Mouse (Mus musculus): ENCODE measurements around the gene Cercam. TPM values are rescaled to one million over a fixed set of nuclear protein-coding genes. Genes with fewer than 3 reads are reported as not detected.
"Not testable (repeated sequence)": the region's sequence is repeated elsewhere in the genome, so short reads cannot be mapped to it uniquely, and the experiment has no call there.

The Cercam gene
- polyA plus RNA-seq, 1 experiment from 2014 or later, result 35.6 TPM

DNA sequence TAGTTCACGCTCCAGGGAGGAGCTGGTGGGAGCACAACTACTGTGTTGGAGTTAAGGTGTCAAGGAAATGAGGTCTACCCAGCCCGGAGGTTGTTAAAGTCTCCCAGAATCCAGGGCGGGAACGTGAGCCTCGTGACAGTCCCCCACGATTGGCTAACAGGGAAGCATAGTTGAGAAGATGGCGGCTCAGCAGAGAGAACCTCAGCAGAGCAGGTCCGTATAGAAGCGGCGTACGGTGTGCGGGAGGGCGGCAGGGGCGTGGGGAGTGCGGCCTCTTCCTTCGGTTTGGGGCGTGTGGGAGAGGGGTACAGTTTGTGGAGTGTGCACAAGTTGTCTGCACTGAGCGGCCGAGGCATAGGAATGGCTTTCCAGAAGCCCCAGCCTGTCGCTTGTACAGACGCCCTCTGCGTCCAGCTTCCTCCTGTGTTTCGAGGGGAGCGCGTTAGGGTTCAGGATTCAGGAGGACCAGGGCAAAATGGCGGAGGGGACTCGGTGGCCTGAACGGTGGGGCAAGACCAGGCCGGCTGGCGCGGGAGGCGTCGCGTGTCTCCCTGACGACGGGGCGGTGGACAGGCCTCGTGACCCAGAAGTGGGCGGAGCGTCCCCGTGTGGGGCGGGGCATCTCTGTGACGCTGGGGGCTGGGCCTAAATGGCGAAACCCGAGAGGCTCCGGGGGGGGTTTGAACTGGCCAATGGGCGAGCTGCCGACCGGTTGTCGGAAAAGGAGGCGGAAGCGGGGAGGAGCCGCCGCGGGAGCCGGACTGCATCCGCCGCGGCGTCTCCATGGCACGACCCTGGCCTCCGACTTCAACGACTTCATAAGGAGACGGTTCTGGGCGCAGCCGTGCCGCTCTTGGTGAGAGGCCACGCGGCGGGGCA, 20.3 kb downstream of the Cercam start, which contains the start of gene Odf2:
Odf2 (plus strand) TSS at position 156 of the 879 bp plus-strand sequence.
- Histone ChIP-seq H3K27ac (ENCODE audit: low read length) (peak within 1 kb of the TSS; percentile 89), H3K4me1 (ENCODE audit: control insufficient read depth, low read depth, low read length) (peaks cover 19% of the 10 kb centered on the region), H3K9me3 (replicated peaks; ENCODE audit: control insufficient read depth, low read length) (no peaks in the 10 kb centered on the region), H3K9ac (ENCODE audit: low read depth, low read length) (peak within 1 kb of the TSS; percentile 92), H3K36me3 (ENCODE audit: control insufficient read depth, insufficient read depth) (peaks cover 24% of the 10 kb centered on the region), H3K4me2 (ENCODE audit: low read depth, low read length) (peak within 1 kb of the TSS; percentile 98), H3K27me3 (ENCODE audit: control insufficient read depth, insufficient read depth, low read depth, low read length) (peaks cover 2% of the 10 kb centered on the region; the same call in 1 of the 2 replicates), H3K4me3 (ENCODE audit: low read depth, low read length) (peak within 1 kb of the TSS; percentile 88)
- peak; percentile 79 for ATAC-seq (ENCODE audit: low read depth)
- WGBS (ENCODE audit: insufficient replicate concordance), result under 1% methylated on average over 70 of the region's 70 CpGs

DNA sequence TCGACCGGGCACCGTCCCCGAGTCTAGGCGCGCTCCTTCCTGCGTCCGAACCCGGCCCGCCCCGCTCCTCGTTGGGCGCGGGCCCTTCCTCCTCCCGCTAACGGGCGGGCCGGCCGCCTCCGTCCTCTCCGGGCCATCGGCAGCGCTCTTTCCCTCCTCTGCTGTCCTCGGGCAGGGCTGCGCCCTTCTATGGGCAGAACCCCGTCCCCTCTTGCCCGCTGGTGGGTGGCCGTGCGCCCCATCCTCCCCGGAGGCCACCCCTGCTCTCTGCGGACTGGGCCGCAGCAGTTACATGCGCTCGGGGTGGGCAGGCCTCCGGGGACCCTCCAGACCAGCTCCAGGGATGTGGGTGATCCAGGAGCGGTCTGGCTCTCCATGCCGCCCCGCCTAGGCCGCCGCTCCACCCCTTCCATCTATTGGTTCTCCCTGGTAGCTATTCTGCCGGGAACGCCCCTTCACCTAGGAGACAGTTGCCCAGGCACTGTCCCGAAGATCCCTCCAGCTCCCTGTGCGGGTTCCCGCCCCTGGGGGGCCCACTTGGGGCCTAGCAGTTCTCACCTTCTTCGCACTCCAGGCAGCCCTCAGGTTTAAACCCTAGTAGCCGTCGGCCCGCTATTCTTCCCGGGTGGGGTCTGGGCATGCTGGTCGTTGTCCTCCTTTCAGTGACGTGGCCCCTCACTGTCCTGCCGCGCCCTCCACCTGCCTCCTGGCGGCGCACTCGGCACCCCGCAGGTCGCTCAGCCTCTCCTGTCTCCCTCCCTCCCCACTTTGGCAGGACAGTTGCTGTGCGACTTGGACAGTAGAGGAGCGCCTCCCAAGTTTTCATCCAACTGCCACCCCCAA, 21.2 kb downstream of the Cercam start:
- H3K27ac ChIP-seq (ENCODE audit: low read length), result peak overlapping the region; percentile 89
- peak overlapping the region; percentile 92 for H3K9ac ChIP-seq (ENCODE audit: low read depth, low read length)
- peaks cover 19% of the 10 kb centered on the region for H3K4me1 ChIP-seq (ENCODE audit: control insufficient read depth, low read depth, low read length)
- peak overlapping the region; percentile 88 for H3K4me3 ChIP-seq (ENCODE audit: low read depth, low read length)
- no peaks in the 10 kb centered on the region for H3K9me3 ChIP-seq (replicated peaks; ENCODE audit: control insufficient read depth, low read length)
- under 1% methylated on average over 61 of the region's 61 CpGs for WGBS (ENCODE audit: insufficient replicate concordance)
- peaks cover 2% of the 10 kb centered on the region; the same call in 1 of the 2 replicates for H3K27me3 ChIP-seq (ENCODE audit: control insufficient read depth, insufficient read depth, low read depth, low read length)
- H3K4me2 ChIP-seq (ENCODE audit: low read depth, low read length), result peak overlapping the region; percentile 88
- ATAC-seq (ENCODE audit: low read depth), result peak; percentile 94
- peaks cover 32% of the 10 kb centered on the region for H3K36me3 ChIP-seq (ENCODE audit: control insufficient read depth, insufficient read depth)

DNA sequence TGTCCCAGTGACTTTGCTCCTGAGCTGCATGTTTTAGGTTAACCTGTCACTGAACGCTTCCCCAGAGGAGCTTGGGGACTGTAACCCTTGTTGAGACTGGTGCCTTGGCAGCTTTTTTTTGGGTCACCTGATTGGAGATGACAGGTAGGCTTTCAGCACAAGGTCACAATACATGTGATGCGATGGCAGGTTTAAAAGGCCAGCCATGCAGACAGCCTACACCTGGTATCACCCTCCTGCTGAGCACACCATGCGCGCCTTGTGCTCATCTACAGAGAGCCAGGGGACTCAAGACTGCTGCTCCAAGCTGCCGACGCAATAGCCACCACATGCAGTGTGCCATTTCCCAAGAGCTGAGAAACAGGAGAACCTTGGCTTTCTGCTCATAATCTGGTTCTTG, 22.8 kb downstream of the Cercam start:
- no peak for ATAC-seq (ENCODE audit: low read depth)
- H3K36me3 ChIP-seq (ENCODE audit: control insufficient read depth, insufficient read depth), result peaks cover 45% of the 10 kb centered on the region
- H3K9ac ChIP-seq (ENCODE audit: low read depth, low read length), result no peak overlapping the region
- peaks cover 19% of the 10 kb centered on the region for H3K4me1 ChIP-seq (ENCODE audit: control insufficient read depth, low read depth, low read length)
- peaks cover 2% of the 10 kb centered on the region; the same call in 1 of the 2 replicates for H3K27me3 ChIP-seq (ENCODE audit: control insufficient read depth, insufficient read depth, low read depth, low read length)
- no peaks in the 10 kb centered on the region for H3K9me3 ChIP-seq (replicated peaks; ENCODE audit: control insufficient read depth, low read length)
- no peak overlapping the region for H3K4me2 ChIP-seq (ENCODE audit: low read depth, low read length)
- H3K27ac ChIP-seq (ENCODE audit: low read length), result no peak overlapping the region
- 93% methylated on average over 6 of the region's 6 CpGs for WGBS (ENCODE audit: insufficient replicate concordance)
- no peak overlapping the region for H3K4me3 ChIP-seq (ENCODE audit: low read depth, low read length)

DNA sequence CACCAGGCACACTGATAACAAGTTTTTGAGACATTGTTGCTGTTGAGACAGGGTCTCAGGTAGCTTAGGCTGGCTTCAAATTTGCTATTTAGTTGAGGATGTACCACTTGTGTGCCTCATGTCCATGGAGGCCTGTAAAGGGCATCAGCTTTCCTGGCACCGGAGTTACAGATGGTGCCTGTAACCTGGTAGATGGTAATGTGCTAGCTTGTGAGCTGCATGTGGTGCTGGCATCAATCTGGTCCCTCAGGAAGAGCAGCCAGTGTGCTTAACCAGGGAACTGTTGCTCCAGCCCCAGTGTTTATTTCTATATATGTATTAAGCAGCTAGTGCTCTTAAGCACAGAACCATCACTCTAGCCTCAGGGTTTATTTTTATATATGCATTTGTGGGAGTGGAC, 27.1 kb downstream of the Cercam start:
- H3K9ac ChIP-seq (ENCODE audit: low read depth, low read length), result no peak overlapping the region
- H3K27ac ChIP-seq (ENCODE audit: low read length), result no peak overlapping the region
- H3K4me1 ChIP-seq (ENCODE audit: control insufficient read depth, low read depth, low read length), result peaks cover 6% of the 10 kb centered on the region
- no peaks in the 10 kb centered on the region for H3K9me3 ChIP-seq (replicated peaks; ENCODE audit: control insufficient read depth, low read length)
- no peak overlapping the region for H3K4me2 ChIP-seq (ENCODE audit: low read depth, low read length)
- no peaks in the 10 kb centered on the region for H3K27me3 ChIP-seq (ENCODE audit: control insufficient read depth, insufficient read depth, low read depth, low read length)
- WGBS (ENCODE audit: insufficient replicate concordance), result 92% methylated on average over 1 of the region's 1 CpGs
- peaks cover 69% of the 10 kb centered on the region for H3K36me3 ChIP-seq (ENCODE audit: control insufficient read depth, insufficient read depth)
- no peak overlapping the region for H3K4me3 ChIP-seq (ENCODE audit: low read depth, low read length)
- no peak for ATAC-seq (ENCODE audit: low read depth)

DNA sequence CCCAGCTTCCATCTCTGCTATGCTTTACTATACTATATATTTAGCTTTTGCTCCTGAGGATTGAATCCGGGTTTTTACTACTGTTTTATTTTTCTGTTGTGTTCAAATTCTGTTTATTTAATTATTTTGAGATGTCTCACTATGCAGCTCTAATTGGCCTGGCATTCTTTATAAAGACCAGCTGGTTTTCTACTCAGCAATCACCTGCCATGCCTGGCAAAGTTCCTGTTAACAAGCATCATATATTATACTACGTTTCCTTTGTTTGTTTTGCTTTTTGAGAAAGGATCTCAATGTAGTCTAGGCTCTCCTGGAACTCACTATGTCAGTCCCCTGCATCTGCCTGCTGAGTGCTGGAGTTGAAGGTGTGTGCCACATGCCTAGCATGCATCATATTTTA, 28.4 kb downstream of the Cercam start:
- peaks cover 75% of the 10 kb centered on the region for H3K36me3 ChIP-seq (ENCODE audit: control insufficient read depth, insufficient read depth)

DNA sequence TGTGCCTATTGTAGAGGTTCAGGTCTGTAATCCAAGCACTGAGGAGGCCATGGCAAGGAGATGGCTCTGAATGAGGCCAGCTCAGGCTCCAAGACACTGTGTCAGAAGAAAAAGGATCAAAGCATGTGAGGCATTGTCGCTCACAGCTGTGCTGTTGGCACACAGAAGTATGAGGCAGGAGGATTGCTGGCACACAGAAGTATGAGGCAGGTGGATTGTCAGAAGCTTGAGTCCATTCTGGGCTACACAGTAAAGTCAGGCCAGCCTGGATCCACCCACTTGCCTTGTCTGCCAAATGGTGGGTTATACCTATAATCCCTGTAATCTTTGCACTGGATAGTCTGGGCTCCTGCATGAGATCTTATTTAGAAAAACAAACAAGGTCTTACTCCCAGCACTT, 29.1 kb downstream of the Cercam start:
- Histone ChIP-seq H3K9me3 (replicated peaks; ENCODE audit: control insufficient read depth, low read length) (no peaks in the 10 kb centered on the region), H3K4me3 (ENCODE audit: low read depth, low read length) (no peak overlapping the region), H3K27me3 (ENCODE audit: control insufficient read depth, insufficient read depth, low read depth, low read length) (no peaks in the 10 kb centered on the region), H3K4me2 (ENCODE audit: low read depth, low read length) (no peak overlapping the region), H3K36me3 (ENCODE audit: control insufficient read depth, insufficient read depth) (peaks cover 75% of the 10 kb centered on the region), H3K4me1 (ENCODE audit: control insufficient read depth, low read depth, low read length) (no peaks in the 10 kb centered on the region), H3K9ac (ENCODE audit: low read depth, low read length) (no peak overlapping the region), H3K27ac (ENCODE audit: low read length) (no peak overlapping the region)
- ATAC-seq (ENCODE audit: low read depth), result no peak
- WGBS (ENCODE audit: insufficient replicate concordance), result 85% methylated on average over 1 of the region's 1 CpGs

More for the DNA sequence above, 28.4 kb downstream of the Cercam start:
- H3K4me3 ChIP-seq (ENCODE audit: low read depth, low read length), result no peak overlapping the region
- H3K4me2 ChIP-seq (ENCODE audit: low read depth, low read length), result no peak overlapping the region
- ATAC-seq (ENCODE audit: low read depth), result no peak
- WGBS (ENCODE audit: insufficient replicate concordance), result 76% methylated on average over 2 of the region's 2 CpGs
- H3K27me3 ChIP-seq (ENCODE audit: control insufficient read depth, insufficient read depth, low read depth, low read length), result no peaks in the 10 kb centered on the region
- H3K27ac ChIP-seq (ENCODE audit: low read length), result no peak overlapping the region
- H3K4me1 ChIP-seq (ENCODE audit: control insufficient read depth, low read depth, low read length), result no peaks in the 10 kb centered on the region
- no peaks in the 10 kb centered on the region for H3K9me3 ChIP-seq (replicated peaks; ENCODE audit: control insufficient read depth, low read length)
- no peak overlapping the region for H3K9ac ChIP-seq (ENCODE audit: low read depth, low read length)

DNA sequence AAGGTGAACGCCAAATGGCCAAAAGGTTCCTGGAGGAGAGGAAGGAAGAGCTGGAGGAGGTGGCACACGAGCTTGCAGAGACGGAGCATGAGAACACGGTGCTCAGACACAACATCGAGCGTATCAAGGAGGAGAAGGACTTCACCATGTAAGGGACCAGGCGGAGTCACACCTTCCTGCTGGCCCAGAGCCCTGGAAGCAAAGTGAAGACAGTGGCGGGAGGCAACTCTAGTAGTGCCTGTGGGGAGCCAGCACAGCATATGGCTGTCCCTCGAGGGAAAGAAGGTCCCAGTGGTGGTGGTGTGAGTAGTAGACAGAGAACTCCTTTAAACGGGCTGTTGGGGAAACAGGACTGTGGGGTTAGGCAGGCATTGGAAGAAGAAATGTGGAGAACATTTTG, 33.2 kb downstream of the Cercam start:
- Histone ChIP-seq H3K4me1 (ENCODE audit: control insufficient read depth, low read depth, low read length) (no peaks in the 10 kb centered on the region), H3K9me3 (replicated peaks; ENCODE audit: control insufficient read depth, low read length) (no peaks in the 10 kb centered on the region), H3K36me3 (ENCODE audit: control insufficient read depth, insufficient read depth) (peaks cover 71% of the 10 kb centered on the region), H3K27me3 (ENCODE audit: control insufficient read depth, insufficient read depth, low read depth, low read length) (no peaks in the 10 kb centered on the region), H3K27ac (ENCODE audit: low read length) (no peak overlapping the region), H3K4me2 (ENCODE audit: low read depth, low read length) (no peak overlapping the region), H3K9ac (ENCODE audit: low read depth, low read length) (no peak overlapping the region), H3K4me3 (ENCODE audit: low read depth, low read length) (no peak overlapping the region)
- WGBS (ENCODE audit: insufficient replicate concordance), result 86% methylated on average over 10 of the region's 10 CpGs
- ATAC-seq (ENCODE audit: low read depth), result no peak

DNA sequence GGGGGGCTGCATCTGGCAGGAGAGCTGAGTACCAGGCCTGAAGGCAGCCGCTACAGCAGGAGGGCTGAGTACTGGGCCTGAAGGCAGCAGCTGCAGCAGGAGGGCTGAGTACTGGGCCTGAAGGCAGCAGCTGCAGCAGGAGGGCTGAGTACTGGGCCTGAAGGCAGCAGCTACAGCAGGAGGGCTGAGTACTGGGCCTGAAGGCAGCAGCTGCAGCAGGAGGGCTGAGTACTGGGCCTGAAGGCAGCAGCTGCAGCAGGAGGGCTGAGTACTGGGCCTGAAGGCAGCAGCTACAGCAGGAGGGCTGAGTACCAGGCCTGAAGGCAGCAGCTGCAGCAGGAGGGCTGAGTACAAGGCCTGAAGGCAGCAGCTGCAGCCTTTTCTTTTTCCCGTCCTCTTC, 39.2 kb downstream of the Cercam start:
- not testable (repeated sequence) for H3K9me3 ChIP-seq (replicated peaks; ENCODE audit: control insufficient read depth, low read length); H3K4me3 ChIP-seq (ENCODE audit: low read depth, low read length); ATAC-seq (ENCODE audit: low read depth); H3K27ac ChIP-seq (ENCODE audit: low read length); H3K4me2 ChIP-seq (ENCODE audit: low read depth, low read length); H3K4me1 ChIP-seq (ENCODE audit: control insufficient read depth, low read depth, low read length); H3K9ac ChIP-seq (ENCODE audit: low read depth, low read length); H3K27me3 ChIP-seq (ENCODE audit: control insufficient read depth, insufficient read depth, low read depth, low read length)
- H3K36me3 ChIP-seq (ENCODE audit: control insufficient read depth, insufficient read depth), result peaks cover 44% of the 10 kb centered on the region
- WGBS (ENCODE audit: insufficient replicate concordance), result 69% methylated on average over 2 of the region's 2 CpGs
